Mouse (Mus musculus): ENCODE measurements around the gene Xlr4c.
"Not testable (repeated sequence)": the region's sequence is repeated elsewhere in the genome, so short reads cannot be mapped to it uniquely, and the experiment has no call there.

Xlr4c gene

DNA sequence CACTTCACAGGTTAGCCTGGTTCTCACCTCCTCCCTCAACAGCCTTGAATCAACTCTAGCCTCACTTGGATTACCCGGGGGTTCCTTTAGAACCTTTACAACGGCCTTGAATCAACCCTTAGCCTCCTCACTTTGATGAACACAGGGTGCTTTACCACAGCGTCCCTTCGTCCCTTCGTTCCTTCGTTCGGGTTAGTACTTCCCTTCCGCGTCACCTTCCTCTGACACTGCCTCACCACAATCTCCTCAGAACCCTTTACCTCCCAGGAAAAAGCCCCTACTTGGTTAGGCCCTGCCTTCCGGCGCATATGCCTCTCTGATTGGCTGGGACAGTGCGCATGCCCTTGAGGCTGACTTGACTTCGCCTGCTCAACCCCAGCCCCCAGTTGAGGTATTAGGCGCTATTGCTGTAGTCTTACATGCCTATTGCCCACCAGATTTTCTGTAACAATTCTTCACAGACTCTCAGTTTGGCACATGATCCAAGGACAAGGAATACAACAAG, at the start of gene Xlr4c:
Gene Xlr4c, minus strand, starts transcription at position 310 of the 505 bp plus-strand sequence.
- not testable (repeated sequence) for DNase-seq

DNA sequence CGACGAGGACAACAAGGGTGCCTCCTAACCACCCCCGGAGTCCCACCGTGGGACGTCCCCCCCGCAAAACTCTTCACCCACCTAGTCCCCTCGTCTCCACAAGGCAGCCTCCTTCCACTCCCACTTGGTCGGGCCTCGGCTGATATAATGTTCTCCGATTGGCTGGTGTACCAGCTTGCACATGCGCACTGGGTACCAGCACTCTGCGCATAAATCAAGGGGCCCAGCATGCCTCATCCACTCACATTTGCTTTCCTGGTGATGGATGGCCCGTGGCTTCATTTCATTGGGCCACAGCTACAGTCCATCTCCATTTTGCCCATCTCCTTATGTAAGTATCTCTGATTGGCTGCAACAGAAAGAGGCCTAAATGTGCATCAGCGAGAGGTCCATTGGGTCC, 22.3 kb upstream of the Xlr4c start, which contains the start of gene Xlr3c:
Gene Xlr3c, minus strand, starts transcription at position 121 of the 400 bp plus-strand sequence.
- not testable (repeated sequence) for DNase-seq

DNA sequence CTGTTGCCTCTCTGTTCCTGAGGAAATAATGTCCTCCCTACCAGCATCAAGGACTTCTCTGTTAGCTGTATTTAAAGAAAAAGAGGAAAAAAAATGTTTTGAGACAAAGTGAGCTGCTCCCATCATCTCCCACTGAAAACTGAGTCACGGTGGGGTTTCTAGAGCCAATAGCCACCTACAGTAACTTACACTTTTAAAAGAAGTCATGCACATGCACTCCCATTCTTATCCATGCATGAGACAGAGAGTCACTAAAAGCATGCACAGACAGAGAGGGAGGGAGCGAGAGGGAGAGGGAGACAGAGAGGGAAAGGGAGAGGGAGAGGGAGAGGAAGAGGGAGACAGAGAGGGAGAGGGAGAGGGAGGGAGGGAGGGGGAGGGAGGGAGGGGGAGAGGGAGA, 19.5 kb upstream of the Xlr4c start:
- not testable (repeated sequence) for DNase-seq

DNA sequence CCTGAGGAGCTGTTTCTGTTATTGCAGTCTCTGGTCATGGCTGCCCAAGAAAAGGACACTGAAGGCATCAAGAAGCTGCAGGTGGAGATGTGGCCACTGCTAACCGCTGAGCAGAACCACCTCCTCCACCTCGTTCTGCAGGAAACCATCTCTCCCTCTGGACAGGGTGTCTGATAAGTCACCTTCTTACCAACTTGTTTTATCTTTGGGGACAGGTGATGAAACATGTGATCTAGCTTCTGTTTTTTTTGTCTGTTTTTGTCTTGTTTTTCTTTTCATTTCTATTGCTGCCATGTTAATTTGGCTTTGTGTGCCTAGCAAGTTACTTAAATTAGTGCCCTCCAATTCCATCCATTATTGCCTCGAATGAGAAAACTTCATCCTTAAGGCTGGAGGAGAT, 13.6 kb downstream of the Xlr4c start:
- DNase-seq = no peak

DNA sequence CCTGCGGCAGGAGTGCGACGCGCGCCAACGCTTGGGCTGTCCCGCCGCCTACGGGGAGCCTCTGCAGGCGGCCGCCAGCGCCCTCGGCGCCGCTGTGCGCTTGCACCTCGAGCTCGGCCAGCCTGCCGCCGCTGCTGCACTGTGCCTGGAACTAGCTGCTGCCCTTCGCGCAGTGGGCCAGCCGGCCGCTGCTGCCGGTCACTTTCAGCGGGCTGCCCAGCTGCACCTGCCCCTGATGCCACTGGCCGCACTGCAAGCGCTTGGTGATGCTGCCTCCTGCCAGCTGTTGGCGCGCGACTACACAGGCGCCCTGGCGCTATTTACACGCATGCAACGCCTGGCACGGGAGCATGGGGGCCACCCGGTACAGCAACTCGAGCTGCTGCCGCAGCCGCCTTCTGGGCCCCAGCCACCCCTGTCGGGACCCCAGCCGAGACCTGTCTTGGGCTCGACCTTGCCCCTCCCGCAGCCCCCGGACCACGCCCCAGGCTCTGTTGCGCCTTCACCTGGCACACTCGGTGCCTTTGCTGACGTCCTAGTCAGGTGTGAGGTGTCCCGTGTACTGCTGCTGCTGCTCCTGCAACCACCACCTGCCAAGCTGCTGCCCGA, 14.2 kb downstream of the Xlr4c start:
- no peak for DNase-seq

DNA sequence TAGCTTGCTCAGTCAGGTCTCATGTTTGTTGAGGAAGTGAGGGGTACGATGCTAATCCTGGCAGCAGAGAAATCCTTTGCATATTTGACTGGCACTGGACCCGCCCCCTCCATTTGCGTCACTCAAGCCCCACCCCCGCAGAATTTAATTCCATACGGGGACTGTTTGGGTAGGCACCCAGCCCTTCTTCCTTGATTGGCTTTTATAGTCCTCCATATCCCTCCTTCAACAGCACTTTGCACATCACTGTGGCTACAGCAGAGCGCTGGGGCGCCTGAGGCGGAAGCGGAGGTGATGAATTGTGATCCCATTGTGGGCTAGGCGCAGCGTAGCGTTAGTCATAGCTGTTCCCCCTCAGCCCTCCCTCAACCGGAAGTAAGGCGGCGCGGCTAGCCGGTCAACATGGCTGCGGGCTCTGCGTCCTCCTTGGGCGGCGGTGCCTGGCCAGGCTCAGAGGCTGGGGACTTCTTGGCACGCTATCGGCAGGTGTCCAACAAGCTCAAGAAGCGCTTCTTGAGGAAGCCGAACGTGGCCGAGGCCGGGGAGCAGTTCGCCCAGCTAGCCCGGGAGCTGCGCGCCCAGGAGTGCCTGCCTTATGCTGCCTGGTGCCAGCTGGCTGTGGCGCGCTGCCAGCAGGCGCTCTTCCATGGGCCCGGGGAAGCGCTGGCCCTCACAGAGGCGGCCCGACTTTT, 14.9 kb downstream of the Xlr4c start, which contains the start of gene F8a:
Gene F8a, plus strand, starts transcription at position 378 of the 692 bp plus-strand sequence.
- peak; percentile 85 for DNase-seq

DNA sequence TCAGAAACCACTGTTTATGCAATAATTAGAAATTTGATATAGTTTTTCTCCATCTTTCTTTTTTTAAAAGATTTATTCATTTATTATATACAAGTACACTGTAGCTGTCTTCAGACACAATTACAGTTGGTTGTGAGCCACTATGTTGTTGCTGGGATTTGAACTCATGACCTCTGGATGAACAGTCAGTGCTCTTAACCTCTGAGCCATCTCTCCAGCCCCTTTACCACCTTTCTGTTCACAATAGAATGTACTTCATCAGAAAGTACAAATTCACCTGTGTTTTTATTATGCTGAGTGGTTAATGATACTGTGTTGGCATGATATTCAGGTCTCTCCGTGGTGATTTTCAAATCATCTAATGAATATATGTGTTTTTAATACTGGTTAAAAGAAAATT, 17.6 kb downstream of the Xlr4c start:
- no peak for DNase-seq

DNA sequence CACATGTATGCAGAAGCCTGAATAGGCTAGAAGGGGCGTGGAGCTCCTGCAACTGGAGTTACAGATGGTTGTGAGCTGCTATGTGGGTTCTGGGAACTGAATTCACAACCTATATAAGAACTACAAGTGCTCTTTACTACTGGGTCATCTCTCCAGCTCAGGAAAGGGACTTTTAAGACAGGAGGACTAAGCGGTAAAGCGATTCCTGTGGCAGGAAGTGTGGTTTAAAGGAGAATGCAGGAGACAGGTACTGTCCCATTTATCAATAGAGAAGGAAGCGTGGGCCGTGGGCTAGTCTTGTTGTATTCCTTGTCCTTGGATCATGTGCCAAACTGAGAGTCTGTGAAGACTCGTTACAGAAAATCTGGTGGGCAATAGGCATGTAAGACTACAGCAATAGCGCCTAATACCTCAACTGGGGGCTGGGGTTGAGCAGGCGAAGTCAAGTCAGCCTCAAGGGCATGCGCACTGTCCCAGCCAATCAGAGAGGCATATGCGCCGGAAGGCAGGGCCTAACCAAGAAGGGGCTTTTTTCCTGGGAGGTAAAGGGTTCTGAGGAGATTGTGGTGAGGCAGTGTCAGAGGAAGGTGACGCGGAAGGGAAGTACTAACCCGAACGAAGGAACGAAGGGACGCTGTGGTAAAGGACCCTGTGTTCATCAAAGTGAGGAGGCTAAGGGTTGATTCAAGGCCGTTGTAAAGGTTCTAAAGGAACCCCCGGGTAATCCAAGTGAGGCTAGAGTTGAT, 28.9 kb downstream of the Xlr4c start, which contains the start of gene Xlr4b:
Gene Xlr4b, plus strand, starts transcription at position 515 of the 746 bp plus-strand sequence.
- DNase-seq = not testable (repeated sequence)

DNA sequence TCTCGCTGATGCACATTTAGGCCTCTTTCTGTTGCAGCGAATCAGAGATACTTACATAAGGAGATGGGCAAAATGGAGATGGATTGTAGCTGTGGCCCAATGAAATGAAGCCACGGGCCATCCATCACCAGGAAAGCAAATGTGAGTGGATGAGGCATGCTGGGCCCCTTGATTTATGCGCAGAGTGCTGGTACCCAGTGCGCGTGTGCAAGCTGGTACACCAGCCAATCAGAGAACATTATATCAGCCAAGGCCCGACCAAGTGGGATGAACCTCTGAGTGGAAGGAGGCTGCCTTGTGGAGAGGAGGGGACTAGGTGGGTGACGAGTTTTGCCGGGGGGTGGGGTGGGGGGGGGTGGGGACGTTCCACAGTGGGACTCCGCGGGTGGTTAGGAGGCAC, 51.0 kb downstream of the Xlr4c start, which contains the start of gene Xlr3b:
Gene Xlr3b, plus strand, starts transcription at position 274 of the 400 bp plus-strand sequence.
- not testable (repeated sequence) for DNase-seq

Data from kidney, adult 18-20 months (tissue).